Mouse (Mus musculus): ENCODE measurements around the gene Ripor2.

GRCm38 (mm10) chr13:24685846-24686245 lies 103.9 kb downstream of the Ripor2 start:
- TF ChIP-seq CTCF (IDR thresholded peaks at IDR 0.05): no peak
- no peak for TF ChIP-seq EP300 (IDR thresholded peaks at IDR 0.05)
